Mouse (Mus musculus): ENCODE measurements around the gene Phf11b.
"Not testable (repeated sequence)": the region's sequence is repeated elsewhere in the genome, so short reads cannot be mapped to it uniquely, and the experiment has no call there.

Phf11b gene

GRCm38 (mm10) chr14:59341189-59341588 lies at the start of gene Phf11b:
Gene Phf11b (minus strand): TSS chr14:59341351.
- peak; percentile 18 to 26 for DNase-seq

DNA sequence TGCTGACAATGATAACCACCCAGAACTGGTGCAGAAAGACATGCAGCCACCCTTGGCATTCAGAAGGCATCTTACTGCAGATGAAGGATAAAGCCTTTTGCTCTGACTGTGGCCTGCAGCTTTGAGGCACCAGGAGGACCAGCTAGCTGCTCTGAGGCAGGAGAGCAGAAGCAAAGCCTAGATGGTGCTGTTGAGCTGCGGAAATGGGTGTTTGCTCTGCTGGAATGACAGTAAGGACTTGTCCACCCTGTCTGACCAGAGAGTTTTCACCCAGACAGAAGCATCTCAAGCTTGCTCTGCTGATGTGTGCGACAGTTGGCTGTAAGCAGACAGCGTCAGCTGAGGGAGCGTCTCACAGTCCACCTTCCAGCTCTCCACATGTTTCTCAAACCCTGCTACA lies 49.0 kb upstream of the Phf11b start:
- peak in 1 of 2 experiments; percentile 17 for DNase-seq

DNA sequence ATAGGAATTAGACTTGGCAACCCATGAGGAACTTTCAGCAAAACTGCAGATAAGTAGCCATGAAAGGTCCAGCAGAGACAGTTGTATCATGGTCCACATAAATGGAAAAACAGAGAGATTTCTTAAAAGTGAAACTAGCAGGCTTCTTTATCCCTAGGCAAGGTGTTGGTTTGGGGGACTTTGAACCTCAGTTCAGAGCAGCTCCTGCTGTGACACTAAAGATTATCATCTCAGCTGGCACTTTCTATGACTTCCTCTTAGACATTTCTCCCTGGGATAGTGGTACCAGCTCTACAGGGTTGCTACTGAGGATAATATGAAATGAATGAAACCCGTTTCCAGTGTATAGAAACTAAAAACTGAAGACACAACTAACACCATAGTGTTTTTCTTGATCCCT lies 48.4 kb upstream of the Phf11b start:
- DNase-seq, result no peak

DNA sequence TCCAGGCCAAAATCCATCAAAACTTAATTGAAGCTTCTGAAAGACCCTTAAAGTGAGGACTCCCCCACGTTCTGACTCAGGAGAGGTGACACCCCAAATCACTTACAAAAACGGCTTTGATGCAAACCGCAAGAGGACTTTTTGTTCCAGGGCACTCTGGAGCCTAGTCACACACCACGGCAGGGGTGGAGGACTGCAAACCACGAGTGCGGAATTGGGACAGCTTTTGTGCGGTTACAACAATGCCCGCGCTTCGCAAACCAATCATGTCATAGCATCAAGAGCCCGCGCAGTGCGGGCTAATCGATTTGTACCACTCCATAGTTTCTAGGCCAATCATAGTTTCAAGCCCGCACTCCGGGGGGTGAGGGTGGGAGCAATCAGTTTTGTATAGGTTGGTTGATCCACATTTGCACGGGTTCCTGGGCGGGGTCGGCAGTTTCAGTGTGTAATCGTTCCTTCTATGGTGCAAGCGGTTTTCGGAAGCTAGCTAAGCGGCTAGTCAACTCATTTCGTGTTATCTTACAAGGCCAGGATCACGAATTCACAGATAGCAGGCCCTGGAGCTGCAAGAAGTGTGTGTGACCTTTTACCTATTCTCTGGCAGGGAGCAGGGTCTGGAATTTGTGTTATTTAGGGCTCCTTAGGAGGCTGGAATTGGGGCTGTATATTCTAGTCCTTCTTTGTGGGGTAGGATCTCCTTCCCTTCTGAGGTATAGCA lies 29.4 kb upstream of the Phf11b start:
- no peak for DNase-seq

- no peak for DNase-seq
Observed at GRCm38 (mm10) chr14:59366386-59367105, 25.4 kb upstream of the Phf11b start.

- DNase-seq, result peak in 1 of 2 experiments; percentile 27
Observed at GRCm38 (mm10) chr14:59365244-59365644, 24.1 kb upstream of the Phf11b start, which contains the start of gene Phf11d. Gene Phf11d (minus strand): TSS chr14:59365470.

- DNase-seq, result no peak
Observed at GRCm38 (mm10) chr14:59339541-59339940, 1.6 kb downstream of the Phf11b start.

GRCm38 (mm10) chr14:59336056-59336455 lies 5.1 kb downstream of the Phf11b start:
- DNase-seq, result not testable (repeated sequence)

DNA sequence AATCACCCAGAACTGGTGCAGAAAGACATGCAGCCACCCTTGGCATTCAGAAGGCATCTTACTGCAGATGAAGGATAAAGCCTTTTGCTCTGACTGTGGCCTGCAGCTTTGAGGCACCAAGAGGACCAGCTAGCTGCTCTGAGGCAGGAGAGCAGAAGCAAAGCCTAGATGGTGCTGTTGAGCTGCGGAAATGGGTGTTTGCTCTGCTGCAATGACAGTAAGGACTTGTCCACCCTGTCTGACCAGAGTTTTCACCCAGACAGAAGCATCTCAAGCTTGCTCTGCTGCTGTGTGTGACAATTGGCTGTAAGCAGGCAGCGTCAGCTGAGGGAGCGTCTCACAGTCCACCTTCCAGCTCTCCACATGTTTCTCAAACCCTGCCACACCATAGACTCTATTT lies 10.7 kb downstream of the Phf11b start:
- DNase-seq, result peak in 1 of 2 experiments; percentile 21

DNA sequence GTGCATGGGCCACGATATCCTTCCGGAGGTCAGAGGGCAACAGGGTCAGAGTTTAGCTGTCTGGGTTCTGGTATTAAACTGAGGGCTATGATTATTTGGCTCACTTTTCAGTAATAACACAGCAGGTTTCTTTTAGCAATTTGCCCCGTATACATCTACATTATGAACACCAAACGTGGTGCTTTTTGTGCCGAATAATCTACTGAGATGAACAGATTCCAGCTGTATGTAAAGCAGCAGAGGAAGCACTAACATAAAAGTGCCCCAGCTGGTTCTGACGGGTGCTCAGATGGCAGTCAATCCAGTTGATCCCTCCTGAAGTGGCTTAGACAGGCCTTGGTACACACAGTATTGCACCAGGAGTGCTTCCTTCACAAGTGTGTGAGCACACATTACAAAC lies 21.2 kb downstream of the Phf11b start:
- DNase-seq, result not testable (repeated sequence)

DNA sequence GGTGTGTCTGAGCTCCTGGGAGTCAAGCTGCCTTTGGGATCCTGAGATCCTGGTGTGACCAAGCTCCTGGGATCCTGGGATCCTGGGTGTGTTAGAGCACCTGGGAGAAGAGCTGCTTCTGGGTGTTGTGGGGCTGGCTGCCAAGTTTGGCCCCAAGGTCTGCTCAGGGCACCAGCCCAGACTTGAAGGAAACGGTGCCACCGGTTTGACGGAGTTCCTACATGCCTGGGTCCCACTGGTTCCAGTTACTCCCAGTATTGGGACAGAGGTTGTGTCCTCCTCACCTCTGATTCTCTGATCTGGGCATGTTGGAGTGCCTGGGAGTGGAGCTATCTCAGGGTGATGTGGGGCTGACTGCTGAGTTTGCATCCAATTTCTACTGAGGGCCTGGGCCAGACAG lies 22.1 kb downstream of the Phf11b start:
- not testable (repeated sequence) for DNase-seq

GRCm38 (mm10) chr14:59297391-59297790 lies 43.8 kb downstream of the Phf11b start, which contains the start of gene Phf11a:
Gene Phf11a (minus strand): TSS chr14:59297522.
- DNase-seq, result peak in 1 of 2 experiments; percentile 13

GRCm38 (mm10) chr14:59291769-59292168 lies 49.4 kb downstream of the Phf11b start:
- not testable (repeated sequence) for DNase-seq

- DNase-seq, result not testable (repeated sequence)
Observed at GRCm38 (mm10) chr14:59274961-59275360, 66.2 kb downstream of the Phf11b start.
